Mouse (Mus musculus) intestine, embryonic 14.5 days (tissue): ENCODE measurements around the gene Arf1. TPM values are rescaled to one million over a fixed set of nuclear protein-coding genes. Genes with fewer than 3 reads are reported as not detected.
"Not testable (repeated sequence)": the region's sequence is repeated elsewhere in the genome, so short reads cannot be mapped to it uniquely, and the experiment has no call there.

Source experiments
- ATAC-seq: fragments of 200-750 bp; cut with Nextera tagmentation; replicated peaks from 2 replicates; pipeline ENCODE4 v1.8.0; 2017; ENCODE audit warnings: low read depth, moderate number of reproducible peaks, moderate TSS enrichment, moderate library complexity; ENCODE audit not compliant: low FRiP score, low TSS enrichment
- DNase-seq: peaks from one replicate; pipeline ENCODE4 v3.0.0-alpha.2; 2018; ENCODE audit warnings: low spot score
- H3K27ac ChIP-seq: fragments of 300-500 bp; sonication (generic); 2 replicates; pipeline ENCODE4 v1.5.1; 2014; ENCODE audit warnings: low read depth, mild to moderate bottlenecking, control low read depth
- H3K27me3 ChIP-seq: fragments of 300-500 bp; sonication (generic); replicated peaks from 2 replicates; pipeline ENCODE4 v1.6.1; 2014; ENCODE audit warnings: low read length, control low read depth; ENCODE audit not compliant: control insufficient read depth, insufficient read depth
- H3K36me3 ChIP-seq: fragments of 300-500 bp; sonication (generic); 2 replicates; pipeline ENCODE4 v1.6.1; 2014; ENCODE audit warnings: low read length, control low read depth; ENCODE audit not compliant: control insufficient read depth, insufficient read depth
- H3K4me1 ChIP-seq: fragments of 300-500 bp; sonication (generic); replicated peaks from 2 replicates; pipeline ENCODE4 v1.6.1; 2014; ENCODE audit warnings: low read length, control low read depth, mixed read lengths; ENCODE audit not compliant: control insufficient read depth, insufficient read depth
- H3K4me2 ChIP-seq: fragments of 300-500 bp; sonication (generic); 2 replicates; pipeline ENCODE4 v1.6.1; 2014; ENCODE audit warnings: low read length
- H3K4me3 ChIP-seq: fragments of 300-500 bp; sonication (generic); 2 replicates; pipeline ENCODE4 v1.5.1; 2014; ENCODE audit warnings: low read depth, low read length, control low read depth, mixed read lengths
- H3K9ac ChIP-seq: fragments of 300-500 bp; sonication (generic); 2 replicates; pipeline ENCODE4 v1.6.1; 2014; ENCODE audit warnings: mild to moderate bottlenecking, low read length
- H3K9me3 ChIP-seq: fragments of 300-500 bp; sonication (generic); 2 replicates; pipeline ENCODE4 v1.6.1; 2016; ENCODE audit warnings: low read length, control low read depth; ENCODE audit not compliant: control insufficient read depth
- WGBS: fragments of 180-500 bp; shearing (Covaris S2); extraction: QIAGEN DNeasy Blood & Tissue Kit; methylation state at CpG from one replicate; pipeline ENCODE4 v1.1.7; 2014; 5-methylcytosine and 5-hydroxymethylcytosine counted together
- polyA plus RNA-seq: library from polyadenylated mRNA; unstranded; fragments of >200 nt; fragmentation: Nextera tagmentation; extraction: Ambion mirVana; gene quantifications from 2 replicates; pipeline ENCODE4 v1.2.1, GENCODE M21; 2014

The Arf1 gene
- polyA plus RNA-seq, 1 experiment from 2014 or later = 618 TPM

DNA sequence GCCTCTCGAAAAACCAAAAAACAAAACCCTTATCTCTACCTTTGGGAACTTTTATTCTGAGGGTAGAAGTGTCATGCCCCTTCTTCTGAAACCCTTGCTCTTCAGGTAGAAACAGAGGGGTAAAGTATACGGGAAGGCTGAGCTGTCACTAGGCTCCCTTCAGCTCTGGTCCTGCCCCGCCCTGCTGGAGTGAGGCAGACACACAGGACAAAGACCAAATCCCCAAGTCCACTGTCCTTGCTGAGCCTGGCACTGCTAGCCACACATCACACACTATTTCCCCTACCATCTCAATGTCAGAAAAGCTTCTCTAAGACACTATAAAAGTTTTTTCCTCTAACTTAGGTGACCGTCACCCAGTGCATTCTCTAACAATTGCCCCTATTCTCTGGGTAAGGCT, 5.8 kb downstream of the Arf1 start:
- no peak overlapping the region for H3K4me3 ChIP-seq
- H3K9ac ChIP-seq = no peak overlapping the region
- H3K9me3 ChIP-seq = no peaks in the 10 kb centered on the region
- H3K4me2 ChIP-seq = no peak overlapping the region
- peaks cover 20% of the 10 kb centered on the region for H3K36me3 ChIP-seq
- H3K27ac ChIP-seq = no peak overlapping the region
- H3K4me1 ChIP-seq = peaks cover 52% of the 10 kb centered on the region
- no peaks in the 10 kb centered on the region for H3K27me3 ChIP-seq
- DNase-seq (no peak), ATAC-seq (no peak)
- 88% methylated on average over 4 of the region's 4 CpGs for WGBS

- Histone ChIP-seq H3K9me3 (no peaks in the 10 kb centered on the region), H3K27me3 (no peaks in the 10 kb centered on the region), H3K4me2 (no peak overlapping the region), H3K4me1 (peaks cover 50% of the 10 kb centered on the region), H3K9ac (no peak overlapping the region), H3K27ac (no peak overlapping the region), H3K36me3 (peaks cover 20% of the 10 kb centered on the region), H3K4me3 (no peak overlapping the region)
- no peak for ATAC-seq
- no peak for DNase-seq
Observed at GRCm38 (mm10) chr11:59221604-59222003, 6.5 kb downstream of the Arf1 start.

GRCm38 (mm10) chr11:59219064-59219463, 9.0 kb downstream of the Arf1 start:
- H3K4me1 ChIP-seq = peaks cover 28% of the 10 kb centered on the region
- H3K27me3 ChIP-seq = no peaks in the 10 kb centered on the region
- DNase-seq (peak; percentile 64), ATAC-seq (no peak)
- H3K9me3 ChIP-seq = no peaks in the 10 kb centered on the region
- no peak overlapping the region for H3K4me2 ChIP-seq
- peaks cover 31% of the 10 kb centered on the region for H3K36me3 ChIP-seq
- no peak overlapping the region; the same call in 1 of the 2 replicates for H3K27ac ChIP-seq
- H3K4me3 ChIP-seq = no peak overlapping the region
- no peak overlapping the region for H3K9ac ChIP-seq

- 68% methylated on average over 4 of the region's 4 CpGs for WGBS
- Histone ChIP-seq H3K4me1 (peaks cover 23% of the 10 kb centered on the region), H3K4me2 (no peak overlapping the region), H3K9me3 (no peaks in the 10 kb centered on the region), H3K36me3 (peaks cover 28% of the 10 kb centered on the region), H3K27ac (no peak overlapping the region; the same call in 1 of the 2 replicates), H3K4me3 (no peak overlapping the region), H3K27me3 (no peaks in the 10 kb centered on the region), H3K9ac (no peak overlapping the region)
- peak; percentile 59 for DNase-seq
- ATAC-seq = peak; percentile 61; the same call in 1 of the 2 replicates
Observed at GRCm38 (mm10) chr11:59218389-59218998, 9.6 kb downstream of the Arf1 start.

GRCm38 (mm10) chr11:59216955-59217354, 11.1 kb downstream of the Arf1 start:
- DNase-seq = no peak
- Histone ChIP-seq H3K9me3 (no peaks in the 10 kb centered on the region), H3K9ac (no peak overlapping the region), H3K36me3 (peaks cover 36% of the 10 kb centered on the region), H3K27ac (no peak overlapping the region), H3K4me3 (no peak overlapping the region), H3K27me3 (no peaks in the 10 kb centered on the region), H3K4me1 (peaks cover 12% of the 10 kb centered on the region), H3K4me2 (no peak overlapping the region)
- ATAC-seq = no peak
- 78% methylated on average over 3 of the region's 3 CpGs for whole genome bisulfite sequencing

GRCm38 (mm10) chr11:59212892-59213494, 15.1 kb downstream of the Arf1 start:
- Histone ChIP-seq H3K4me2 (no peak overlapping the region), H3K27me3 (no peaks in the 10 kb centered on the region), H3K36me3 (peaks cover 50% of the 10 kb centered on the region), H3K9ac (no peak overlapping the region), H3K27ac (no peak overlapping the region), H3K9me3 (no peaks in the 10 kb centered on the region), H3K4me1 (peaks cover 10% of the 10 kb centered on the region; the same call in 1 of the 2 replicates), H3K4me3 (no peak overlapping the region)
- WGBS = 89% methylated on average over 12 of the region's 12 CpGs
- ATAC-seq (no peak), DNase-seq (no peak)

- H3K9ac ChIP-seq, ATAC-seq, H3K4me2 ChIP-seq, H3K27ac ChIP-seq, H3K27me3 ChIP-seq, H3K4me3 ChIP-seq, DNase-seq, H3K9me3 ChIP-seq: not testable (repeated sequence)
- H3K36me3 ChIP-seq = peaks cover 45% of the 10 kb centered on the region
- peaks cover 10% of the 10 kb centered on the region; the same call in 1 of the 2 replicates for H3K4me1 ChIP-seq
- WGBS = 80% methylated on average over 12 of the region's 12 CpGs
Observed at GRCm38 (mm10) chr11:59212320-59212719, 15.8 kb downstream of the Arf1 start.

DNA sequence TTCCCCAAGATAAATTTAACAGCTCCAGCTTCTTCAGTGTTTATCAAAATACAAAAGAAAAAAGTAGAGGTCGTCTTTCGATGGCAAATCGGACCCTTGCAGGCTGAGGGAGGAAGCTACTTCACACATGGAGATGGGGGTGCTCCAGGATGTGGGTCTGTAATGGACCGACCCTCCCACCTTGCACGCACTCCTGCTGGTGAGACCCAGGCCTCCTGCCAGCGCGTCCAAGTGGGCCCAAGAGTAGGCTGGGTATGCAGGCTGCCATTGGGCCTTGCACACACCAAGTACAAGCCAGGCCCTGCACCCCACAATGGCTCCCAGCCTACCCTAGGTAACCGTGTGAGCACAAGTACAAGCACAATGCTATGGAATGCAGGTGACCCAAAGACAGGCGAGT, 16.5 kb downstream of the Arf1 start:
- peaks cover 50% of the 10 kb centered on the region for H3K36me3 ChIP-seq
- not testable (repeated sequence) for H3K27me3 ChIP-seq, DNase-seq, H3K4me3 ChIP-seq, H3K9ac ChIP-seq, ATAC-seq, H3K4me2 ChIP-seq, H3K9me3 ChIP-seq, H3K27ac ChIP-seq
- peaks cover 10% of the 10 kb centered on the region; the same call in 1 of the 2 replicates for H3K4me1 ChIP-seq
- 89% methylated on average over 9 of the region's 9 CpGs for WGBS

DNA sequence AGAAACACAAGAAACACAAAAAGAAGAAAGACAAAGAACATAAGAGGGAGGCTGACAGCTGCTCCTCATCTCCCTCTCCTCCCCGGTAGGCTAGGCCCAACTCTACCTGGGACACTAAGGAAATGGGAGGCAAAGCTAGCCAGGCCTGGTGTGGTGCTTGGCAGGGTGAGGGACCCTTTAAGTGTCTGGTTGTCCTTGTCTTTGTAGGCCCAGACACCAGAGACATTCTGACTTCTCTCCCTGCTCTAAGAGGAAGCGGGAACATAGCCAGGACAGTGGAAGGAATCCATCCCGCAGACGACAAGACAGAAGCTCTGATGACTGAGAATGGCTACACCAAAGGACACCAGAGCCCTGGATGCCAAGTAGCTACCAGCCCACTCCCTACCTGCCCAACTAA, 18.1 kb downstream of the Arf1 start:
- Histone ChIP-seq H3K27me3 (no peaks in the 10 kb centered on the region), H3K9ac (no peak overlapping the region), H3K27ac (0 out of 2 replicates have a peak overlapping the region, but pooled peaks have one; percentile 19), H3K4me1 (peaks cover 10% of the 10 kb centered on the region; the same call in 1 of the 2 replicates), H3K36me3 (peaks cover 64% of the 10 kb centered on the region), H3K9me3 (no peaks in the 10 kb centered on the region), H3K4me3 (no peak overlapping the region), H3K4me2 (no peak overlapping the region)
- ATAC-seq (no peak), DNase-seq (no peak)
- 89% methylated on average over 4 of the region's 4 CpGs for WGBS
